Mouse (Mus musculus) hindbrain, embryonic 13.5 days (tissue): ENCODE results near the gene Nfic. TPM values are rescaled to one million over a fixed set of nuclear protein-coding genes. Genes with fewer than 3 reads are reported as not detected.
A peak's percentile ranks its signal among the peaks of the same experiment; 100 is the strongest.

ENCODE experiments used
- ATAC-seq: fragments of 200-750 bp; cut with Nextera tagmentation; 2 replicates; pipeline ENCODE4 v1.8.0; 2017; ENCODE audit warnings: moderate TSS enrichment; ENCODE audit not compliant: low FRiP score
- H3K27ac ChIP-seq: fragments of 300-500 bp; sonication (generic); 2 replicates; pipeline ENCODE4 v1.5.1; 2015; ENCODE audit warnings: inconsistent platforms, mild to moderate bottlenecking, moderate library complexity
- H3K27me3 ChIP-seq: fragments of 300-500 bp; sonication (generic); 2 replicates; pipeline ENCODE4 v1.6.1; 2015; ENCODE audit warnings: mild to moderate bottlenecking, inconsistent platforms
- H3K36me3 ChIP-seq: fragments of 300-500 bp; sonication (generic); 2 replicates; pipeline ENCODE4 v1.6.1; 2015; ENCODE audit warnings: mild to moderate bottlenecking, inconsistent platforms
- H3K4me1 ChIP-seq: fragments of 300-500 bp; sonication (generic); replicated peaks from 2 replicates; pipeline ENCODE4 v1.6.1; 2015; ENCODE audit warnings: inconsistent platforms
- H3K4me2 ChIP-seq: fragments of 300-500 bp; sonication (generic); 2 replicates; pipeline ENCODE4 v1.6.1; 2015; ENCODE audit warnings: inconsistent platforms, mild to moderate bottlenecking, moderate library complexity
- H3K4me3 ChIP-seq: fragments of 300-500 bp; sonication (generic); 2 replicates; pipeline ENCODE4 v1.5.1; 2015; ENCODE audit warnings: mild to moderate bottlenecking, inconsistent platforms
- H3K9ac ChIP-seq: fragments of 300-500 bp; sonication (generic); 2 replicates; pipeline ENCODE4 v1.6.1; 2015; ENCODE audit warnings: mild to moderate bottlenecking, inconsistent platforms
- H3K9me3 ChIP-seq: fragments of 300-500 bp; sonication (generic); 2 replicates; pipeline ENCODE4 v1.6.1; 2016; ENCODE audit warnings: inconsistent platforms
- WGBS: fragments of 180-500 bp; shearing (Covaris S2); methylation state at CpG from one replicate; pipeline ENCODE4 v1.1.7; 2015; 5-methylcytosine and 5-hydroxymethylcytosine counted together
- polyA plus RNA-seq: library from polyadenylated mRNA; unstranded; fragments of >200 nt; fragmentation: Nextera tagmentation; extraction: Ambion mirVana; gene quantifications from 2 replicates; pipeline ENCODE4 v1.2.1, GENCODE M21; 2015

Nfic gene
- polyA plus RNA-seq, 1 experiment from 2014 or later = 21.3 TPM

- H3K4me2 ChIP-seq = peak overlapping the region; percentile 61
- no peak overlapping the region; the same call in 1 of the 2 replicates for H3K27ac ChIP-seq
- 32% methylated on average over 10 of the region's 10 CpGs for WGBS
- peak overlapping the region; percentile 49; the same call in 1 of the 2 replicates for H3K9ac ChIP-seq
- H3K4me3 ChIP-seq = peak overlapping the region; percentile 4; the same call in 1 of the 2 replicates
- ATAC-seq = no peak
- peaks cover 3% of the 10 kb centered on the region for H3K36me3 ChIP-seq
- H3K4me1 ChIP-seq = peaks cover 48% of the 10 kb centered on the region
- H3K27me3 ChIP-seq = peaks cover 60% of the 10 kb centered on the region
- no peaks in the 10 kb centered on the region for H3K9me3 ChIP-seq
These were observed 30.1 kb downstream of the Nfic start for GRCm38 (mm10) chr10:81425236-81425850.

GRCm38 (mm10) chr10:81424246-81425051, 31.0 kb downstream of the Nfic start:
- H3K36me3 ChIP-seq = peaks cover 11% of the 10 kb centered on the region
- no peaks in the 10 kb centered on the region for H3K9me3 ChIP-seq
- H3K27ac ChIP-seq = 0 out of 2 replicates have a peak overlapping the region, but pooled peaks have one; percentile 41
- H3K4me3 ChIP-seq = no peak overlapping the region
- H3K9ac ChIP-seq = 0 out of 2 replicates have a peak overlapping the region, but pooled peaks have one; percentile 49
- peaks cover 60% of the 10 kb centered on the region for H3K27me3 ChIP-seq
- peak overlapping the region; percentile 61 for H3K4me2 ChIP-seq
- peaks cover 44% of the 10 kb centered on the region for H3K4me1 ChIP-seq
- no peak for ATAC-seq
- 7% methylated on average over 25 of the region's 25 CpGs for WGBS

- Histone ChIP-seq H3K9me3 (no peaks in the 10 kb centered on the region), H3K4me2 (0 out of 2 replicates have a peak overlapping the region, but pooled peaks have one; percentile 61), H3K4me1 (peaks cover 42% of the 10 kb centered on the region), H3K27ac (0 out of 2 replicates have a peak overlapping the region, but pooled peaks have one; percentile 41), H3K27me3 (peaks cover 56% of the 10 kb centered on the region), H3K4me3 (no peak overlapping the region), H3K9ac (no peak overlapping the region), H3K36me3 (peaks cover 11% of the 10 kb centered on the region)
- 67% methylated on average over 4 of the region's 4 CpGs for WGBS
- ATAC-seq = no peak
These were observed 31.8 kb downstream of the Nfic start for GRCm38 (mm10) chr10:81423476-81424245.

- Histone ChIP-seq H3K4me2 (no peak overlapping the region), H3K4me1 (peaks cover 51% of the 10 kb centered on the region), H3K9me3 (no peaks in the 10 kb centered on the region), H3K27me3 (peaks cover 49% of the 10 kb centered on the region), H3K27ac (no peak overlapping the region), H3K36me3 (peaks cover 11% of the 10 kb centered on the region), H3K9ac (no peak overlapping the region), H3K4me3 (no peak overlapping the region)
- ATAC-seq = no peak
- 89% methylated on average over 3 of the region's 3 CpGs for WGBS
These were observed 32.7 kb downstream of the Nfic start for GRCm38 (mm10) chr10:81422661-81423217.

GRCm38 (mm10) chr10:81422191-81422590, 33.2 kb downstream of the Nfic start:
- no peak for ATAC-seq
- Histone ChIP-seq H3K27ac (no peak overlapping the region), H3K4me1 (peaks cover 54% of the 10 kb centered on the region), H3K4me3 (no peak overlapping the region), H3K36me3 (peaks cover 11% of the 10 kb centered on the region), H3K4me2 (no peak overlapping the region), H3K27me3 (peaks cover 49% of the 10 kb centered on the region), H3K9me3 (no peaks in the 10 kb centered on the region), H3K9ac (no peak overlapping the region)
- WGBS = 80% methylated on average over 6 of the region's 6 CpGs

- Histone ChIP-seq H3K9ac (no peak overlapping the region; the same call in 1 of the 2 replicates), H3K27ac (no peak overlapping the region), H3K4me1 (peaks cover 54% of the 10 kb centered on the region), H3K36me3 (peaks cover 11% of the 10 kb centered on the region), H3K4me2 (no peak overlapping the region), H3K4me3 (no peak overlapping the region), H3K27me3 (peaks cover 44% of the 10 kb centered on the region), H3K9me3 (no peaks in the 10 kb centered on the region)
- no peak for ATAC-seq
- WGBS = 83% methylated on average over 3 of the region's 5 CpGs
These were observed 33.7 kb downstream of the Nfic start for GRCm38 (mm10) chr10:81421797-81422100.

GRCm38 (mm10) chr10:81421041-81421796, 34.2 kb downstream of the Nfic start:
- Histone ChIP-seq H3K4me2 (no peak overlapping the region), H3K9me3 (no peaks in the 10 kb centered on the region), H3K4me3 (no peak overlapping the region), H3K27me3 (peaks cover 39% of the 10 kb centered on the region), H3K27ac (no peak overlapping the region), H3K36me3 (peaks cover 11% of the 10 kb centered on the region), H3K9ac (no peak overlapping the region), H3K4me1 (peaks cover 54% of the 10 kb centered on the region)
- 78% methylated on average over 4 of the region's 4 CpGs for WGBS
- no peak for ATAC-seq

- H3K9ac ChIP-seq = no peak overlapping the region
- H3K4me2 ChIP-seq = no peak overlapping the region
- no peak for ATAC-seq
- no peak overlapping the region for H3K27ac ChIP-seq
- H3K9me3 ChIP-seq = no peaks in the 10 kb centered on the region
- H3K36me3 ChIP-seq = peaks cover 11% of the 10 kb centered on the region
- 82% methylated on average over 40 of the region's 40 CpGs for WGBS
- H3K4me1 ChIP-seq = peaks cover 54% of the 10 kb centered on the region
- peaks cover 32% of the 10 kb centered on the region for H3K27me3 ChIP-seq
- no peak overlapping the region for H3K4me3 ChIP-seq
These were observed 35.2 kb downstream of the Nfic start for GRCm38 (mm10) chr10:81420191-81420767.

GRCm38 (mm10) chr10:81419111-81419928, 36.1 kb downstream of the Nfic start:
- H3K4me3 ChIP-seq = no peak overlapping the region
- peaks cover 22% of the 10 kb centered on the region; the same call in 1 of the 2 replicates for H3K27me3 ChIP-seq
- H3K36me3 ChIP-seq = peaks cover 11% of the 10 kb centered on the region
- no peaks in the 10 kb centered on the region for H3K9me3 ChIP-seq
- WGBS = 94% methylated on average over 10 of the region's 10 CpGs
- peaks cover 54% of the 10 kb centered on the region for H3K4me1 ChIP-seq
- peak overlapping the region; percentile 55; the same call in 1 of the 2 replicates for H3K27ac ChIP-seq
- no peak overlapping the region for H3K4me2 ChIP-seq
- no peak for ATAC-seq
- H3K9ac ChIP-seq = peak overlapping the region; percentile 31; the same call in 1 of the 2 replicates

- Histone ChIP-seq H3K27ac (peak overlapping the region; percentile 55; the same call in 1 of the 2 replicates), H3K27me3 (0 out of 2 replicates have a peak, but pooled peaks cover 16% of the 10 kb centered on the region), H3K4me2 (no peak overlapping the region), H3K9ac (peak overlapping the region; percentile 31; the same call in 1 of the 2 replicates), H3K9me3 (no peaks in the 10 kb centered on the region), H3K4me1 (peaks cover 57% of the 10 kb centered on the region), H3K36me3 (peaks cover 11% of the 10 kb centered on the region), H3K4me3 (no peak overlapping the region)
- ATAC-seq = no peak
- 35% methylated on average over 11 of the region's 11 CpGs for WGBS
These were observed 37.0 kb downstream of the Nfic start for GRCm38 (mm10) chr10:81418216-81419070.
